ENCODE assay signal across 16 mouse cellular contexts in the genomic region with DNA sequence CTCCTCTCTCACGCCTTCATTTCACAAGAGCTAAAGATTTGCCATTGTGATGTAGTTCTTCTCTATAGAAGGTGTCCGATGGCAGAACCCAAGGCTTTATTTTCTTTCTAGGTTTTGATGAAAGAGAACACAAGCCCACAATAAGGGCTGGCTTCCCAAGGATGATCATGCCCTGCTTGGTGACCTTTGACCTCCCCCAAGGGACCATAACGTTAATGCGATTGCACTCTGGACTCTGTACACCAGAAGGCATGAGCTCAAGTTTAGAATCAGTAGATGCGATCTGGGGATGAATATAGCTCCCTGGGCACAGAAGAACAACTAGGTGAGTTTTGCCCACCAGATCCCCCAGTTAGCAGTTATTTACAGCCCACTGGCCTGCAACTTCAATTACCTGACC.
DNase-seq lines count a peak whose midpoint lies in the region; ATAC-seq lines count a peak whose summit lies in the region.
"Had no signal": no experiment of that assay in that cellular context is flagged by ENCODE, and none has a peak within 500 bp of the region (broad histone marks: within the 10 kb centered on the region; RNA-seq: fewer than 3 reads in every experiment).

No protein-coding gene starts in this region.

- no peaks in the 10 kb centered on the region for H3K9me3 ChIP-seq in kidney, embryonic 16.5 days (ENCODE audit: low read length)
- H3K9me3 ChIP-seq in forebrain, embryonic 15.5 days, result no peaks in the 10 kb centered on the region
- H3K9me3 ChIP-seq: embryonic facial prominence, embryonic 13.5 days; forebrain, embryonic 12.5 days; heart, embryonic 12.5 days; hindbrain, embryonic 10.5 days had no signal

- no peak for ATAC-seq in kidney, embryonic 16.5 days (ENCODE audit: low FRiP score, low TSS enrichment)
- no peak for ATAC-seq in forebrain, embryonic 15.5 days (replicated peaks)

- H3K27me3 ChIP-seq in kidney, embryonic 16.5 days (ENCODE audit: insufficient read depth, low read length), result no peaks in the 10 kb centered on the region
- H3K27me3 ChIP-seq in forebrain, embryonic 15.5 days, result no peaks in the 10 kb centered on the region
- H3K27me3 ChIP-seq: embryonic facial prominence, embryonic 13.5 days; forebrain, embryonic 12.5 days; heart, embryonic 12.5 days had no signal

- 0 out of 2 replicates have a peak overlapping the region, but pooled peaks have one; percentile 52 for H3K27ac ChIP-seq in kidney, embryonic 16.5 days (ENCODE audit: low read length)
- H3K27ac ChIP-seq in forebrain, embryonic 15.5 days (replicated peaks), result no peak overlapping the region
- H3K27ac ChIP-seq: embryonic facial prominence, embryonic 13.5 days; forebrain, embryonic 12.5 days; heart, adult 2 months; hindbrain, embryonic 10.5 days had no signal

- H3K9ac ChIP-seq in kidney, embryonic 16.5 days (replicated peaks; ENCODE audit: low read length), result no peak overlapping the region
- no peak overlapping the region for H3K9ac ChIP-seq in forebrain, embryonic 15.5 days (replicated peaks)
- H3K9ac ChIP-seq: embryonic facial prominence, embryonic 13.5 days; forebrain, embryonic 12.5 days; forebrain, postnatal 0 days; heart, embryonic 12.5 days had no signal

- 63% methylated on average over 5 of the region's 5 CpGs for WGBS in kidney, embryonic 16.5 days
- WGBS in forebrain, embryonic 15.5 days, result 84% methylated on average over 5 of the region's 5 CpGs

- H3K36me3 ChIP-seq in kidney, embryonic 16.5 days (ENCODE audit: insufficient read depth, low read length), result no peaks in the 10 kb centered on the region
- H3K36me3 ChIP-seq in forebrain, embryonic 15.5 days, result no peaks in the 10 kb centered on the region
- H3K36me3 ChIP-seq: embryonic facial prominence, embryonic 13.5 days; forebrain, embryonic 12.5 days; heart, embryonic 12.5 days; hindbrain, embryonic 10.5 days had no signal

- no peak overlapping the region for H3K4me3 ChIP-seq in kidney, embryonic 16.5 days (ENCODE audit: low read length)
- no peak overlapping the region for H3K4me3 ChIP-seq in forebrain, embryonic 15.5 days
- H3K4me3 ChIP-seq: embryonic facial prominence, embryonic 13.5 days; forebrain, embryonic 12.5 days; heart, adult 2 months; heart, embryonic 12.5 days; hindbrain, embryonic 10.5 days had no signal

- peaks cover 39% of the 10 kb centered on the region for H3K4me1 ChIP-seq in kidney, embryonic 16.5 days (ENCODE audit: insufficient read depth, low read length)
- H3K4me1 ChIP-seq in forebrain, embryonic 15.5 days, result no peaks in the 10 kb centered on the region
- H3K4me1 ChIP-seq: embryonic facial prominence, embryonic 13.5 days; forebrain, embryonic 12.5 days had no signal

- peak; percentile 48 to 63 for DNase-seq in kidney, adult 8-10 months
- DNase-seq in kidney, adult 18-20 months, result no peak
- DNase-seq in kidney, postnatal 25 days, result peak; percentile 62 to 68
- no peak for DNase-seq in right cerebral cortex, postnatal 14 days
- DNase-seq: adrenal gland, adult 2 months; adrenal gland, postnatal 25 days; cerebellum, adult 18-20 months; gastrocnemius, postnatal 14 days; heart, adult 2 months had no signal

- no peak overlapping the region for H3K4me2 ChIP-seq in kidney, embryonic 16.5 days (replicated peaks; ENCODE audit: low read depth, low read length)
- no peak overlapping the region for H3K4me2 ChIP-seq in forebrain, embryonic 15.5 days (replicated peaks)
- H3K4me2 ChIP-seq: embryonic facial prominence, embryonic 13.5 days; forebrain, embryonic 12.5 days; heart, embryonic 12.5 days had no signal

Comparison
In these comparisons a context has a peak if more than half of its experiments do, and no peak if none do; other contexts are left out.
1. DNase-seq: peak in kidney, adult 8-10 months (2 of 2) and kidney, postnatal 25 days (2 of 2); none in kidney, adult 18-20 months (single experiment) and right cerebral cortex, postnatal 14 days (single experiment).